Mouse (Mus musculus) T-cell, adult 2 months (primary cell): ENCODE data around the gene Mrto4.

Experiments used
- DNase-seq: peaks from one replicate; pipeline ENCODE4 v3.0.0; 2022; ENCODE audit warnings: low spot score

Mrto4 gene

GRCm38 (mm10) chr4:139340835-139341234 is 11.5 kb downstream of the Mrto4 start:
- no peak for DNase-seq

GRCm38 (mm10) chr4:139338145-139338544 is 14.2 kb downstream of the Mrto4 start:
- DNase-seq = no peak

DNA sequence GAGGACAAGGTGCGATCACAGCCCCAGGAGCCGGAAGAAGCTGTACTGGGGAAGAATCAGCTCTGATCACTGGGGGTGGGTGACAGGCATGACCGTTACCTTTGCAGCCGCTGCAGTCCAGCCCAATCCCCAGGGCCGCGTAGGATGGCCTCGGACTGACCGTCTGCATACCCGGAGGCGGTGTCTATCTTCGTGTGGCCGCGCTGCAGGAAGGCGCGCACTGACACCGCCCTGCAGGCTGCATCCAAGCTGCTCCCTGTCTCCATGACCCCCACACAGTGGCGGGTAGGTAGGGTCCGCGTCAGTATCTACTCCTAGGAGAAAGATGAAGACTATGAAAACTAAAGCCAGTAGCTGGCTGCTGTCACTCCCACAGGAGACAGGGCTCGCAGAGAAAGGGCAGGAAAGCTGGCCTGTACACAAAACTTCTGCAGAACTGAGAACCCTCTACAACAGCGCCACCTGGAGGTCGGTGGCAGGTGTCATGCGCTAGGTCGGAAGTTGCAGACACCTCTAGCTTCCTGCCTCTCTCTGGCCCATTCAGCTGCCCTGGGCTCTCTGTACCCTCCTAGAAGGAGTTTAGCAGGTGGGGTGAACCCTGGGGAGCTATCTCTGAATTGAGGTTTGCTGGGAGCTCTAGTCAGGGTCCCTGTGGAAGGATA is 15.4 kb downstream of the Mrto4 start:
- DNase-seq = peak; percentile 75

DNA sequence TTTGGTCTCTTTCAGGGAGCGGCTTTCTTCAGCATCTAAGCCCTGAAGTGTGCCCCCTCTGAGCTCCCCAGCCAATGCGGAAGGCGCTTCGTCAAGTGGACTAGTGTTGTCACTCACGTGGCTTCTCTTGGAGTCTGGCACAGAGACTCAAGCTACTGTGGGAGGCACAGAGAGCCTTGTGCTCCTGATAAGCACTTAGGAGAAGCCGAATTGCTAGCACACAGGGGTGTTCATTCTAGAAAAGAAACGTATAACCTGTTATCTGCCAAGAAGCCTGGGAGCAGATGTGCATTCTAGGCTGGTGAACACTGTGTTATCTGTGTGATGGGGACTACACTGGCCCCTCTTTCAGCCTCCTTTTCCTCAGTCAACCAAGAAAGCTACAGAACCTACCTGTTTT is 16.9 kb downstream of the Mrto4 start:
- DNase-seq = no peak

DNA sequence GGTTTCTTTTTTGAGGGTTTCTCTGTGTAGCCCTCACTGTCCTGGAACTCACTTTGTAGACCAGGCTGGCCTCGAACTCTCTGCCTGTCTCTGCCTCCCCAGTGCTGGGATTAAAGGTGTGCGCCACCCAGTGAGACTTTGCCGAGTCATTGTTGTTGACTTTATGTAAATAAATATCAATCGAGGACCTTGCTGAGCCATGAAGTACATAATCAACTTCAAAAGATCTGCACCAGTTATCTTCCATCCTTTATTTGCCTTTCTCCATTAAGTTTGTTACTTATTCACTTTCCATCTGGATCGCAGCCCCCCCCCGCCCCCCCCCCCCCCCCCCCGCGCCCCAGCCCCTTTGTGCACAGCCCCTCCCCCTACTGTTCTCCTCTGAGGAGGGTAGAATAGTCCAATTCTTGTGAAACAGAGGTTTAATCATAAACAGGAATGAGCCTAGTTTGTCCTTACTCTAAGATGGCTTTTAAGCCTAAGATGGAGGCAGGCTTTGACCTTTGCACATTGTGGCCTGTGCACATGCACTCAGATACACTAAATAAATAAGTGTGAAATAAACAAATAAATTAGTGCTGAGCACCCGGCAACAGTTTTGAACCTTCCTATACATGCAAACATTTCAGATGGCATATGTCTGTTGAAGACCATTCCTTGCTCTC is 17.6 kb downstream of the Mrto4 start:
- no peak for DNase-seq

- DNase-seq = peak; percentile 82
These were observed 21.8 kb downstream of the Mrto4 start for GRCm38 (mm10) chr4:139330605-139331004.

DNA sequence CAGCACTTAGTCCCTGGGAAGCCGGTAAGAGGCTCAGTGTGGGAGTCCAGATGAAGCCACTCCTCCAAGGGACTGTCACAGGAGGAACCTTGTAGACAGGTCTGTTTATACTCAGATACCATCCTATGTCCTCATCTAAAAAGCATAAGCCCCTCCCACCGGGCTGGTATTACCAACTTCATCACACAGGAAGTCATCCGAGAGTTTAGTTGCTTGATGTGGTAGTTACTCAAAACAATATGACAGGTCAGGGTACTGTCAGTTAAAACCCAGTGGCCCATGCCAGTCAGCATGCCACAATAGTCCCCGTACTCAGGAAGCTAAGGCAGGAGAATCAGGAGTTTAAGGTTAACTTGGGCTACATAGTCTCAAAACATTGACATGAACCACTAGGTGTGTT is 32.6 kb downstream of the Mrto4 start:
- DNase-seq = peak; percentile 49

DNA sequence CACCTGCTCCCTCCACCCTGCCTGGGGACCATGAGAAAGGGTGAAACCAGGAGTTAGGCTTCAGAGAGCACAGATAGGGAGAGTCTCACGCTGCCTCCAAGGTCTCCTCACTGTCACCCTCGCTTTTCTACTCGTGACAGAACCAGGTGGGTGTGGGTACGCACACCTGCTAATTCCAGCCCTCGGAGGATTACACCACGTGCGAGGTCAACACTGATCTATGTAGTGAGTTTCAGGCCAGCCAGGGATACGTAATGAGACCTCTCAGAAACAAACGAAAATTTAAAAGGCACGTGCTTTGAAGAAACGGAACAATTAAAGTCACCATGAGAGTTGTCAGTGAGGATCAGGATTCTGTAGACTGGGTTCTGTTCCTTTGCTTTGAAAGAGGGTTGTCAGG is 33.9 kb downstream of the Mrto4 start:
- DNase-seq = no peak

DNA sequence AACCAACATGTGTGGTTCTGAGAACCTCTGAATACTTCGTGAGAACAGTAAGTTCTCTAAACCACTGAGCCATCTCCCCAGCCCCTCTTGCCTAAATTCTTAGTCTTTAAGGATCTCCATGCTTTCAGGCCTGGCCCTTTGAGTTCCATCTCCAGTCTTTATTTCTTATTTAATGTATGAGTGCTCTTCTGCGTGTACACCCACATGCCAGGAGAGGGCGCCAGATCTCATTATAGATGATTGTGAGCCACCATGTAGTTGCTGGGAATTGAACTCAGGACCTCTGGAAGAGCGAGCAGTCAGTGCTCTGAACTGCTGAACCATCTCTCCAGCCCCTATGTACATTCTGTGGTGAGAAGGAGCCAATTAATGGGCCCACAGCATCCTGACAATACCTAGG is 39.7 kb downstream of the Mrto4 start:
- peak; percentile 60 for DNase-seq

DNA sequence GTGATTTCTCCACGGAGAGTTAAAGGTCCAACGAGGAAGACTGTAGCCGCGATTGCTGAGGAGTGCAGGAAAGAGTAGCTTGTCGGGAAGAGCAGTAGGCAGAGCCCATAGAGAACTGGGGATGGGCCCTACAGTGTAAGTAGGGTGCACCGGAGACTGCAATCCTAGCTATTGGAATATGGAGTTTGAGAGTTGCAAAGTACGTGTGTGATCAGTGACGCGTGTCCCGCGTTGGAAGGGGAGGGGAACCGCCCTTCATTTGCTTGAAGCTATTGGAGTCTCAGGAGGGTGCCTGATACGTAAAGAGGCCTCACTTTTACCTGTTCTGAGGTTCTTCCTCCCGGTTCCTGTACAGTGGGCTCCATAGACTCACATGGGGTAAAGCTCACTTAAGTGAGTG is 40.7 kb downstream of the Mrto4 start:
- no peak for DNase-seq

DNA sequence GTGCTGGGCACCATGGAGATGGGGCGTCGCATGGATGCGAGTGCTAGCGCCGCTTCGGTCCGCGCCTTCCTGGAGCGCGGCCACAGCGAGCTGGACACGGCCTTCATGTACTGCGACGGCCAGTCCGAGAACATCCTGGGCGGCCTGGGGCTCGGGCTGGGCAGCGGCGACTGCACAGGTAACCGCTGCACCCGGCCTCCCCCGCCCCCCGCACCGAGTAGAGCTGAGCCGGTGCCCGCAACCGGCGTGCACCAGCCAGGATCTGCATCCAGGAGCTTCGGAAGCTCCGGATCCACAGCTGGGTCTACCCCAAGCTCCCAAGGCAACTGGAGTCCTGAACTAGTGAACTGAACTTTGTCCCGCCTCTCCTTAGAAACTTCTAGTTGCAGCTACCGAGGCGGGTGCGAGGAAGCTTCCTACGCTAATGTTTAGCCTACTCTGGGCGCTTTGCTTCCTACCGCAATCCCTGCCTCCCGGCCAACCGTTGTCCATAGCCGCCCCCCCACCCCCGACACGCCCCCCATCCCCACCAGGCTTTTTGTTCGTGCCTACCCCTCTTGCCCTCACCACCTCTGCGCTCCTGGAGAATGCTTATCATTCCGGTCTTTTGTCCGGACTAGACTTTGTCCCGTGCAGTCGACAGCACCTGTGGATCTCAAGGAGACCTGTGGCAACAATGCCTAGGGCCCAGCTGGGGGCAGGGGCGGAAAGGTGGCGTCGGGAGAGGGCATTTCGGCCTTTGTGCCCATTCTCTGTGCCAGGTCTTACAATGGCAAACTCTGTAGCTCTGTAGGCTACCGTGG is 41.3 kb downstream of the Mrto4 start:
- DNase-seq = no peak

GRCm38 (mm10) chr4:139310171-139310898 is 42.0 kb downstream of the Mrto4 start, which contains the start of the genes Pqlc2 and Akr7a5:
Gene Pqlc2 (minus strand): TSS chr4:139310708.
Gene Akr7a5 (plus strand): TSS chr4:139310744.
- DNase-seq = peak; percentile 93

DNA sequence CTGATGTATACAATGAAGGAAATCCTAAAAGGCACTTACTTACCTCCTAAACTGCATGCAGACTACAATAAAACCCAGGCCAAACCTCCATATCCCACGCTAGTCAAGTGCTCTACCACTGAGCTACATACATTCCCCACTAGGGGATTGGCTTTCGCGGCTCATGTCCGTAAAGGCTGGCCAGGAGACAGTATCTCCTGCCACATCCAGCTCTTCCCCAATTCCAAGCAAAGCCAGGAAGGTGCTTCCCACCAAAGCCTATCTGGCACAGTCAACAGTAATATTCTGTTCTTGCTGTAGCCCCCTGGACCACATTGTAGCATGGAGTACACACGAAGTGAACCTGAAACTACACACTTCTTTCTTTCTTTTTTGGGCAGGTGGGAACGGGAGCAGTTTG is 42.7 kb downstream of the Mrto4 start:
- DNase-seq = no peak

- DNase-seq = no peak
These were observed 44.5 kb downstream of the Mrto4 start for GRCm38 (mm10) chr4:139307916-139308315.

- no peak for DNase-seq
These were observed 46.9 kb downstream of the Mrto4 start for GRCm38 (mm10) chr4:139305521-139305920.

- no peak for DNase-seq
These were observed 50.1 kb downstream of the Mrto4 start for GRCm38 (mm10) chr4:139302241-139302640.

GRCm38 (mm10) chr4:139301780-139302179 is 50.6 kb downstream of the Mrto4 start:
- DNase-seq = no peak

GRCm38 (mm10) chr4:139298671-139299366 is 53.6 kb downstream of the Mrto4 start:
- no peak for DNase-seq

- DNase-seq = no peak
These were observed 54.8 kb downstream of the Mrto4 start for GRCm38 (mm10) chr4:139297566-139297965.
